Mouse (Mus musculus) brain, adult 2 months (tissue): ENCODE results near the gene Grin2b.
"Not testable (repeated sequence)": the region's sequence is repeated elsewhere in the genome, so short reads cannot be mapped to it uniquely, and the experiment has no call there.

Experiments used
- DNase-seq: peaks from one replicate; pipeline ENCODE4 v3.0.0; 2011; ENCODE audit warnings: low read depth, low spot score

The Grin2b gene

GRCm38 (mm10) chr6:135805436-135805835 is 367.9 kb downstream of the Grin2b start:
- no peak for DNase-seq

GRCm38 (mm10) chr6:135799949-135800348 is 373.4 kb downstream of the Grin2b start:
- peak; percentile 74 for DNase-seq

- peak; percentile 55 for DNase-seq
Measured at GRCm38 (mm10) chr6:135798202-135798992, 374.9 kb downstream of the Grin2b start.

- peak; percentile 85 for DNase-seq
Measured at GRCm38 (mm10) chr6:135797371-135798033, 375.8 kb downstream of the Grin2b start.

- no peak for DNase-seq
Measured at GRCm38 (mm10) chr6:135796911-135797310, 376.4 kb downstream of the Grin2b start.

- peak; percentile 55 for DNase-seq
Measured at GRCm38 (mm10) chr6:135791412-135791811, 381.9 kb downstream of the Grin2b start.

GRCm38 (mm10) chr6:135789603-135790170 is 383.6 kb downstream of the Grin2b start:
- DNase-seq, result no peak

GRCm38 (mm10) chr6:135774670-135775069 is 398.6 kb downstream of the Grin2b start:
- no peak for DNase-seq

GRCm38 (mm10) chr6:135767572-135767971 is 405.7 kb downstream of the Grin2b start:
- DNase-seq, result no peak

- DNase-seq, result no peak
Measured at GRCm38 (mm10) chr6:135758735-135759134, 414.6 kb downstream of the Grin2b start.

GRCm38 (mm10) chr6:135756075-135756474 is 417.2 kb downstream of the Grin2b start:
- no peak for DNase-seq

- no peak for DNase-seq
Measured at GRCm38 (mm10) chr6:135748412-135749076, 424.8 kb downstream of the Grin2b start.

GRCm38 (mm10) chr6:135745606-135746005 is 427.7 kb downstream of the Grin2b start:
- no peak for DNase-seq

- DNase-seq, result peak; percentile 56
Measured at GRCm38 (mm10) chr6:135734227-135734732, 439.0 kb downstream of the Grin2b start.

GRCm38 (mm10) chr6:135727106-135727505 is 446.2 kb downstream of the Grin2b start:
- DNase-seq, result peak; percentile 38

GRCm38 (mm10) chr6:135721706-135722105 is 451.6 kb downstream of the Grin2b start:
- peak; percentile 39 for DNase-seq

- no peak for DNase-seq
Measured at GRCm38 (mm10) chr6:135714906-135715305, 458.4 kb downstream of the Grin2b start.

GRCm38 (mm10) chr6:135714236-135714635 is 459.1 kb downstream of the Grin2b start:
- DNase-seq, result no peak

GRCm38 (mm10) chr6:135713716-135714115 is 459.6 kb downstream of the Grin2b start:
- DNase-seq, result no peak

GRCm38 (mm10) chr6:135706850-135707522 is 466.3 kb downstream of the Grin2b start:
- DNase-seq, result not testable (repeated sequence)

- DNase-seq, result no peak
Measured at GRCm38 (mm10) chr6:135703655-135704054, 469.7 kb downstream of the Grin2b start.
